Mouse (Mus musculus) CH12.LX (cell line): ENCODE measurements around the gene Rps3a1. TPM values are rescaled to one million over a fixed set of nuclear protein-coding genes. Genes with fewer than 3 reads are reported as not detected.
A peak's percentile ranks its signal among the peaks of the same experiment; 100 is the strongest.

ENCODE experiments used
- DNase-seq: peaks from one replicate; pipeline ENCODE4 v3.0.0-alpha.2; 2013; ENCODE audit errors: extremely low read depth
- H3K27ac ChIP-seq: 2 replicates; pipeline ENCODE4 v1.5.1; 2012; ENCODE audit warnings: low read depth, mild to moderate bottlenecking, control low read depth, moderate library complexity; ENCODE audit not compliant: insufficient read depth
- H3K27me3 ChIP-seq: replicated peaks from 2 replicates; pipeline ENCODE3; 2012; ENCODE audit warnings: inconsistent platforms
- H3K36me3 ChIP-seq, 2 experiments: replicated peaks in 1 of 2; 2 replicates each; pipeline versions ENCODE3 to v1.6.1; 2012; ENCODE audit warnings: inconsistent platforms in 1 of 2, low read length in 1 of 2, mild to moderate bottlenecking in 1 of 2, mixed read lengths in 1 of 2, moderate library complexity in 1 of 2; ENCODE audit not compliant: control insufficient read depth in 1 of 2, insufficient read depth in 1 of 2
- H3K4me1 ChIP-seq, 2 experiments: 2 replicates each; pipeline ENCODE4 v1.6.1; 2012; ENCODE audit warnings: inconsistent platforms in 1 of 2, moderate library complexity in 1 of 2; ENCODE audit not compliant: insufficient read depth in 2 of 2, control insufficient read depth in 1 of 2
- H3K4me2 ChIP-seq: 2 replicates; pipeline ENCODE4 v1.6.1; 2012; ENCODE audit warnings: low read depth, mild to moderate bottlenecking, control low read depth; ENCODE audit not compliant: poor library complexity, insufficient read depth, severe bottlenecking
- H3K4me3 ChIP-seq, 3 experiments: fragments of 150-350 bp in 1 of 3; sonication (generic) in 1 of 3; replicated peaks in 1 of 3; 2 replicates each; pipeline versions ENCODE3 to v1.5.1; 2011 to 2012; ENCODE audit warnings: low read depth in 2 of 3, low read length in 2 of 3, mild to moderate bottlenecking in 2 of 3, moderate library complexity in 2 of 3, control low read depth in 1 of 3, improper control_type of control experiment in 1 of 3, inconsistent platforms in 1 of 3, mixed read lengths in 1 of 3; ENCODE audit not compliant: poor library complexity in 1 of 3
- H3K79me2 ChIP-seq: replicated peaks from 2 replicates; pipeline ENCODE4 v1.6.1; 2012; ENCODE audit warnings: mild to moderate bottlenecking, moderate library complexity; ENCODE audit not compliant: control insufficient read depth, poor library complexity, insufficient read depth, severe bottlenecking; ENCODE audit errors: extremely low read depth
- H3K9ac ChIP-seq: 2 replicates; pipeline ENCODE4 v1.6.1; 2012; ENCODE audit warnings: low read depth, mild to moderate bottlenecking, control low read depth, moderate library complexity; ENCODE audit not compliant: insufficient read depth
- H3K9me3 ChIP-seq: replicated peaks from 2 replicates; pipeline ENCODE3; 2012; ENCODE audit warnings: low read length, inconsistent platforms, mixed read lengths
- BHLHE40 ChIP-seq: IDR thresholded peaks from 2 replicates; pipeline ENCODE4 v1.6.1; 2011; ENCODE audit warnings: mild to moderate bottlenecking, low read depth, low read length, improper control_type of control experiment
- CHD1 ChIP-seq: IDR thresholded peaks from 2 replicates; pipeline ENCODE4 v1.6.1; 2012; ENCODE audit warnings: low read depth, low read length, improper control_type of control experiment, inconsistent platforms
- CHD2 ChIP-seq: IDR thresholded peaks from 2 replicates; pipeline ENCODE4 v1.6.1; 2011; ENCODE audit warnings: low read length, improper control_type of control experiment
- CTCF ChIP-seq, 2 experiments: IDR thresholded peaks in 1 of 2; conservative IDR thresholded peaks in 1 of 2; 2 replicates each; pipeline ENCODE4 v1.5.1; 2011 to 2012; ENCODE audit warnings: low read depth in 2 of 2, low read length in 2 of 2, improper control_type of control experiment in 1 of 2, inconsistent platforms in 1 of 2, mild to moderate bottlenecking in 1 of 2, moderate library complexity in 1 of 2
- E2F4 ChIP-seq: IDR thresholded peaks from 2 replicates; pipeline ENCODE4 v1.6.1; 2011; ENCODE audit warnings: low read depth, low read length, improper control_type of control experiment; ENCODE audit not compliant: insufficient replicate concordance
- ELF1 ChIP-seq: IDR thresholded peaks from 2 replicates; pipeline ENCODE4 v1.6.1; 2014; ENCODE audit warnings: low read depth, mild to moderate bottlenecking, inconsistent platforms, low read length, improper control_type of control experiment
- EP300 ChIP-seq: IDR thresholded peaks from 2 replicates; pipeline ENCODE4 v1.6.1; 2011; ENCODE audit warnings: low read length, improper control_type of control experiment
- ETS1 ChIP-seq: conservative IDR thresholded peaks from 2 replicates; pipeline ENCODE4 v1.6.1; 2012; ENCODE audit warnings: low read depth, mild to moderate bottlenecking, inconsistent platforms, low read length, improper control_type of control experiment, moderate library complexity
- GABPA ChIP-seq: IDR thresholded peaks from 2 replicates; pipeline ENCODE4 v1.6.1; 2012; ENCODE audit warnings: low read depth, low read length, improper control_type of control experiment, inconsistent platforms; ENCODE audit not compliant: insufficient replicate concordance
- HCFC1 ChIP-seq: IDR thresholded peaks from 2 replicates; pipeline ENCODE4 v1.6.1; 2012; ENCODE audit warnings: low read depth, mild to moderate bottlenecking, inconsistent platforms, low read length, improper control_type of control experiment
- IRF4 ChIP-seq: IDR thresholded peaks from 2 replicates; pipeline ENCODE4 v1.6.1; 2014; ENCODE audit warnings: low read depth, mild to moderate bottlenecking, inconsistent platforms, low read length, improper control_type of control experiment
- JUN ChIP-seq: IDR thresholded peaks from 2 replicates; pipeline ENCODE4 v1.6.1; 2011; ENCODE audit warnings: low read depth, mild to moderate bottlenecking, low read length, improper control_type of control experiment, moderate library complexity; ENCODE audit not compliant: insufficient read depth
- JUND ChIP-seq: conservative IDR thresholded peaks from 2 replicates; pipeline ENCODE4 v1.6.1; 2011; ENCODE audit warnings: low read depth, low read length, improper control_type of control experiment
- KAT2A ChIP-seq: IDR thresholded peaks from 2 replicates; pipeline ENCODE4 v1.6.1; 2012; ENCODE audit warnings: low read length, improper control_type of control experiment, inconsistent platforms; ENCODE audit not compliant: insufficient replicate concordance
- MAFK ChIP-seq: IDR thresholded peaks from 2 replicates; pipeline ENCODE4 v1.6.1; 2011; ENCODE audit warnings: low read length, improper control_type of control experiment; ENCODE audit not compliant: insufficient replicate concordance
- MAX ChIP-seq: IDR thresholded peaks from 2 replicates; pipeline ENCODE4 v1.6.1; 2011; ENCODE audit warnings: low read length, improper control_type of control experiment
- MAZ ChIP-seq: IDR thresholded peaks from 2 replicates; pipeline ENCODE4 v1.6.1; 2012; ENCODE audit warnings: low read depth, mild to moderate bottlenecking, inconsistent platforms, low read length, improper control_type of control experiment, moderate library complexity
- MEF2A ChIP-seq: IDR thresholded peaks from 2 replicates; pipeline ENCODE4 v1.6.1; 2014; ENCODE audit warnings: low read depth, mild to moderate bottlenecking, inconsistent platforms, low read length, improper control_type of control experiment, borderline replicate concordance
- MXI1 ChIP-seq: IDR thresholded peaks from 2 replicates; pipeline ENCODE4 v1.6.1; 2011; ENCODE audit warnings: mild to moderate bottlenecking, low read depth, low read length, improper control_type of control experiment
- MYC ChIP-seq: IDR thresholded peaks from 2 replicates; pipeline ENCODE4 v1.6.1; 2011; ENCODE audit warnings: low read depth, mild to moderate bottlenecking, improper control_type of control experiment, low read length
- NELFE ChIP-seq: IDR thresholded peaks from 2 replicates; pipeline ENCODE4 v1.6.1; 2011; ENCODE audit warnings: low read depth, low read length, improper control_type of control experiment
- NRF1 ChIP-seq: IDR thresholded peaks from 2 replicates; pipeline ENCODE4 v1.6.1; 2014; ENCODE audit warnings: low read depth, mild to moderate bottlenecking, inconsistent platforms, low read length, improper control_type of control experiment, moderate library complexity
- PAX5 ChIP-seq: IDR thresholded peaks from 2 replicates; pipeline ENCODE4 v1.6.1; 2012; ENCODE audit warnings: low read length, inconsistent platforms, mixed read lengths
- POLR2A ChIP-seq: IDR thresholded peaks from 2 replicates; pipeline ENCODE4 v1.6.1; 2011; ENCODE audit warnings: low read depth, mild to moderate bottlenecking, improper control_type of control experiment, low read length
- POLR2AphosphoS2 ChIP-seq: IDR thresholded peaks from 2 replicates; pipeline ENCODE4 v1.6.1; 2011; ENCODE audit warnings: low read depth, low read length, improper control_type of control experiment
- RAD21 ChIP-seq: IDR thresholded peaks from 2 replicates; pipeline ENCODE4 v1.6.1; 2011; ENCODE audit warnings: low read depth, mild to moderate bottlenecking, low read length, improper control_type of control experiment, moderate library complexity
- RCOR1 ChIP-seq: conservative IDR thresholded peaks from 2 replicates; pipeline ENCODE4 v1.6.1; 2012; ENCODE audit warnings: low read depth, mild to moderate bottlenecking, inconsistent platforms, low read length, improper control_type of control experiment
- SIN3A ChIP-seq: IDR thresholded peaks from 2 replicates; pipeline ENCODE4 v1.6.1; 2012; ENCODE audit warnings: low read length, improper control_type of control experiment, inconsistent platforms
- SMC3 ChIP-seq: IDR thresholded peaks from 2 replicates; pipeline ENCODE4 v1.6.1; 2011; ENCODE audit warnings: low read depth, low read length, improper control_type of control experiment
- TBP ChIP-seq: conservative IDR thresholded peaks from 2 replicates; pipeline ENCODE4 v1.6.1; 2011; ENCODE audit warnings: low read depth, low read length, improper control_type of control experiment
- TCF12 ChIP-seq: IDR thresholded peaks from 2 replicates; pipeline ENCODE4 v1.6.1; 2014; ENCODE audit warnings: low read depth, mild to moderate bottlenecking, inconsistent platforms, low read length, improper control_type of control experiment
- UBTF ChIP-seq: IDR thresholded peaks from 2 replicates; pipeline ENCODE4 v1.6.1; 2012; ENCODE audit warnings: low read depth, mild to moderate bottlenecking, inconsistent platforms, low read length, improper control_type of control experiment, moderate library complexity
- USF1 ChIP-seq: IDR thresholded peaks from 2 replicates; pipeline ENCODE4 v1.6.1; 2014; ENCODE audit warnings: low read depth, mild to moderate bottlenecking, inconsistent platforms, low read length, improper control_type of control experiment
- USF2 ChIP-seq: conservative IDR thresholded peaks from 2 replicates; pipeline ENCODE4 v1.6.1; 2011; ENCODE audit warnings: low read depth, low read length, improper control_type of control experiment
- ZC3H11A ChIP-seq: IDR thresholded peaks from 2 replicates; pipeline ENCODE4 v1.6.1; 2012; ENCODE audit warnings: low read depth, mild to moderate bottlenecking, inconsistent platforms, low read length, improper control_type of control experiment
- ZKSCAN1 ChIP-seq: IDR thresholded peaks from 2 replicates; pipeline ENCODE4 v1.6.1; 2012; ENCODE audit warnings: low read depth, inconsistent platforms, low read length, improper control_type of control experiment, borderline replicate concordance
- ZMIZ1 ChIP-seq: IDR thresholded peaks from 2 replicates; pipeline ENCODE4 v1.6.1; 2012; ENCODE audit warnings: low read depth, mild to moderate bottlenecking, inconsistent platforms, low read length, improper control_type of control experiment
- ZNF384 ChIP-seq: IDR thresholded peaks from 2 replicates; pipeline ENCODE4 v1.6.1; 2012; ENCODE audit warnings: low read depth, low read length, improper control_type of control experiment, inconsistent platforms
- dilution Hi-C: fragments of 300-500 bp; cut with MboI; formaldehyde crosslinking; loops from 2 replicates; pipeline ENCODE4 v1.14.3; 2020; ENCODE audit warnings: low sequenced_read_pairs; ENCODE audit not compliant: extremely low pct_unique_long_range_greater_than_20kb, extremely low pct_ligation_motif_present
- in situ Hi-C: fragments of 300-500 bp; cut with MboI; formaldehyde crosslinking; loops from 3 replicates; pipeline ENCODE4 v1.14.3; 2019; ENCODE audit warnings: low sequenced_read_pairs, low pct_ligation_motif_present, low pct_unique_long_range_greater_than_20kb, mixed read lengths
- polyA plus RNA-seq: library from polyadenylated mRNA; unstranded; fragments of >175 nt; gene quantifications from 2 replicates; pipeline ENCODE4 v1.2.1, GENCODE M21; 2012; ENCODE audit warnings: low read depth; ENCODE audit not compliant: insufficient read length
- total RNA-seq, 2 experiments: library from RNA; depleted of rRNA; stranded (reverse); fragments of 300-350 nt in 1 of 2; fragments of >200 nt in 1 of 2; gene quantifications; 2 replicates each; pipeline ENCODE4 v1.2.3; 2012 to 2014

The Rps3a1 gene
- total and polyA plus RNA-seq, 3 experiments, result 2,244 to 5,270 (median 3,430) TPM

GRCm38 (mm10) chr3:86110077-86110476 lies 32.4 kb downstream of the Rps3a1 start:
- peak; percentile 89 for DNase-seq
- dilution Hi-C loops, result no loop called here
- peak overlapping the region in 2 of 3 experiments; percentile 9 to 36 for H3K4me3 ChIP-seq
- no peaks in the 10 kb centered on the region for H3K79me2 ChIP-seq
- TF ChIP-seq ELF1, result 0 out of 2 replicates have a peak, but pooled peaks have one; percentile 24
- TF ChIP-seq USF2, result no peak
- peak; percentile 44 for TF ChIP-seq RAD21
- no peak for TF ChIP-seq ZNF384
- no peak for TF ChIP-seq KAT2A
- peak; percentile 75; the same call in 1 of the 2 replicates for TF ChIP-seq MXI1
- no peak for TF ChIP-seq NRF1
- TF ChIP-seq E2F4, result no peak
- no peak for TF ChIP-seq UBTF
- 0 out of 2 replicates have a peak, but pooled peaks have one; percentile 18 for TF ChIP-seq TBP
- no peak for TF ChIP-seq JUND
- peak; percentile 24; the same call in 1 of the 2 replicates for TF ChIP-seq IRF4
- TF ChIP-seq MAX, result peak; percentile 80
- 0 out of 2 replicates have a peak, but pooled peaks have one; percentile 43 for TF ChIP-seq ETS1
- TF ChIP-seq USF1, result no peak
- no peak for TF ChIP-seq MEF2A
- TF ChIP-seq MAFK, result no peak
- TF ChIP-seq HCFC1, result peak; percentile 29; the same call in 1 of the 2 replicates
- peak; percentile 28 for TF ChIP-seq SMC3
- TF ChIP-seq GABPA, result no peak
- TF ChIP-seq JUN, result no peak
- TF ChIP-seq POLR2A, result peak; percentile 55
- no peak for TF ChIP-seq CHD2
- TF ChIP-seq ZKSCAN1, result no peak
- TF ChIP-seq TCF12, result peak; percentile 53; the same call in 1 of the 2 replicates
- no peak for TF ChIP-seq CHD1
- no peak for TF ChIP-seq POLR2AphosphoS2
- TF ChIP-seq SIN3A, result peak; percentile 39; the same call in 1 of the 2 replicates
- TF ChIP-seq MAZ, result no peak
- peak; percentile 28 to 70; a peak in 2 of 4 replicates for TF ChIP-seq CTCF (conservative IDR thresholded peaks at IDR 0.05 in 1 of 2, IDR thresholded peaks at IDR 0.05 in 1 of 2; ENCODE audit: low read depth in 2 of 2, low read length in 2 of 2)
- TF ChIP-seq ZC3H11A, result no peak
- no peak for TF ChIP-seq PAX5
- no peak for TF ChIP-seq ZMIZ1
- no peak for TF ChIP-seq RCOR1
- no peak; the same call in 1 of the 2 replicates for TF ChIP-seq BHLHE40
- TF ChIP-seq NELFE, result peak; percentile 27; the same call in 1 of the 2 replicates
- TF ChIP-seq EP300, result no peak
- peak; percentile 83 for TF ChIP-seq MYC
- no peaks in the 10 kb centered on the region for H3K27me3 ChIP-seq
- in situ Hi-C loops, result loop anchor here (25.0 kb wide), 1 partner anchor 398 kb away; no protein-coding TSS in a partner anchor
- H3K4me1 ChIP-seq, result peaks cover 0 to 8% of the 10 kb centered on the region in 2 experiments; a peak in 3 of 4 replicates
- H3K4me2 ChIP-seq, result peak overlapping the region; percentile 92
- peak overlapping the region; percentile 63 for H3K9ac ChIP-seq
- H3K27ac ChIP-seq, result no peak overlapping the region
- no peaks in the 10 kb centered on the region for H3K36me3 ChIP-seq
- no peaks in the 10 kb centered on the region for H3K9me3 ChIP-seq
